ENCODE assay signal across 22 mouse cellular contexts in genomic region chr2:83835313-83836070, GRCm38 (mm10). TPM values are rescaled to one million over a fixed set of nuclear protein-coding genes. Genes with fewer than 3 reads are reported as not detected.
A peak's percentile ranks its signal among the peaks of the same experiment; 100 is the strongest.
DNase-seq lines count a peak whose midpoint lies in the region; ATAC-seq and TF ChIP-seq lines count a peak whose summit lies in the region.
"Had no signal": no experiment of that assay in that cellular context is flagged by ENCODE, and none has a peak within 500 bp of the region (broad histone marks: within the 10 kb centered on the region; RNA-seq: fewer than 3 reads in every experiment).

No protein-coding gene starts in this region.

- no peaks in the 10 kb centered on the region for H3K9me3 ChIP-seq in forebrain, postnatal 0 days (ENCODE audit: low read length)
- no peaks in the 10 kb centered on the region; the same call in 1 of the 2 replicates for H3K9me3 ChIP-seq in midbrain, embryonic 11.5 days (ENCODE audit: control insufficient read depth, low read length)
- no peaks in the 10 kb centered on the region for H3K9me3 ChIP-seq in neural tube, embryonic 15.5 days (replicated peaks)
- H3K9me3 ChIP-seq: embryonic facial prominence, embryonic 10.5 days; heart, embryonic 10.5 days; neural tube, embryonic 12.5 days had no signal

- DNase-seq in layer of hippocampus, adult 2 months (ENCODE audit: low spot score in 2 of 2): no peak
- no peak for DNase-seq in layer of hippocampus, postnatal 10 days (ENCODE audit: low spot score in 2 of 2)
- no peak for DNase-seq in forebrain, postnatal 0 days
- DNase-seq in midbrain, embryonic 11.5 days (ENCODE audit: low spot score, missing footprints): peak; percentile 88
- no peak for DNase-seq in thymus, postnatal 10 days (ENCODE audit: low spot score in 2 of 2)
- DNase-seq in thymus, adult 18-20 months: no peak
- DNase-seq: cerebellum, postnatal 14 days; heart, postnatal 14 days; kidney, postnatal 14 days; left cerebral cortex, postnatal 4 days; lung, adult 2 months; lung, postnatal 36 days; retina, postnatal 1 day; right cerebral cortex, postnatal 4 days had no signal

- H3K4me2 ChIP-seq in forebrain, postnatal 0 days (ENCODE audit: low read depth): peak overlapping the region; percentile 15; the same call in 1 of the 2 replicates
- H3K4me2 ChIP-seq in midbrain, embryonic 11.5 days: no peak overlapping the region
- H3K4me2 ChIP-seq in neural tube, embryonic 15.5 days: peak overlapping the region; percentile 31
- H3K4me2 ChIP-seq: liver, embryonic 11.5 days; neural tube, embryonic 12.5 days had no signal

- H3K4me3 ChIP-seq in layer of hippocampus, adult 2 months: no peak overlapping the region
- H3K4me3 ChIP-seq in forebrain, postnatal 0 days (ENCODE audit: low read depth, low read length): no peak overlapping the region
- no peak overlapping the region for H3K4me3 ChIP-seq in midbrain, embryonic 11.5 days (ENCODE audit: low read depth, low read length)
- H3K4me3 ChIP-seq in neural tube, embryonic 15.5 days (replicated peaks): no peak overlapping the region
- H3K4me3 ChIP-seq: embryonic facial prominence, embryonic 10.5 days; heart, embryonic 10.5 days; neural tube, embryonic 12.5 days had no signal

- peak; percentile 30; the same call in 1 of the 2 replicates for ATAC-seq in forebrain, postnatal 0 days
- ATAC-seq in midbrain, embryonic 11.5 days (ENCODE audit: low FRiP score): no peak
- ATAC-seq in neural tube, embryonic 15.5 days (ENCODE audit: low FRiP score): peak; percentile 61
- ATAC-seq in inflammation-experienced regulatory T-cells, adult 6 months: no peak
- ATAC-seq: intestine, postnatal 0 days had no signal

- 15% methylated on average over 10 of the region's 10 CpGs for WGBS in forebrain, postnatal 0 days
- 46% methylated on average over 10 of the region's 10 CpGs for WGBS in midbrain, embryonic 11.5 days
- WGBS in neural tube, embryonic 15.5 days: 38% methylated on average over 10 of the region's 10 CpGs

- no peaks in the 10 kb centered on the region for H3K27me3 ChIP-seq in forebrain, postnatal 0 days (ENCODE audit: insufficient read depth, low read length)
- no peaks in the 10 kb centered on the region for H3K27me3 ChIP-seq in midbrain, embryonic 11.5 days (ENCODE audit: control insufficient read depth, insufficient read depth, low read length)
- H3K27me3 ChIP-seq in neural tube, embryonic 15.5 days (replicated peaks): no peaks in the 10 kb centered on the region
- H3K27me3 ChIP-seq: CH12.LX; neural tube, embryonic 12.5 days had no signal

- peak overlapping the region; percentile 19; the same call in 1 of the 2 replicates for H3K9ac ChIP-seq in forebrain, postnatal 0 days
- H3K9ac ChIP-seq in midbrain, embryonic 11.5 days (ENCODE audit: low read length): no peak overlapping the region
- H3K9ac ChIP-seq in neural tube, embryonic 15.5 days (replicated peaks): no peak overlapping the region
- H3K9ac ChIP-seq: neural tube, embryonic 12.5 days had no signal

- peak overlapping the region; percentile 85 for H3K27ac ChIP-seq in layer of hippocampus, adult 2 months
- peak overlapping the region; percentile 64 for H3K27ac ChIP-seq in forebrain, postnatal 0 days (ENCODE audit: low read depth, low read length)
- no peak overlapping the region for H3K27ac ChIP-seq in midbrain, embryonic 11.5 days (ENCODE audit: low read depth, low read length)
- H3K27ac ChIP-seq in neural tube, embryonic 15.5 days (replicated peaks): peak overlapping the region; percentile 84
- H3K27ac ChIP-seq: embryonic facial prominence, embryonic 10.5 days; heart, embryonic 10.5 days; neural tube, embryonic 12.5 days had no signal

- H3K4me1 ChIP-seq in forebrain, postnatal 0 days (ENCODE audit: insufficient read depth): peaks cover 6% of the 10 kb centered on the region; the same call in 1 of the 2 replicates
- H3K4me1 ChIP-seq in midbrain, embryonic 11.5 days (ENCODE audit: control insufficient read depth, insufficient read depth, low read length): peaks cover 7% of the 10 kb centered on the region
- peaks cover 8% of the 10 kb centered on the region; the same call in 1 of the 2 replicates for H3K4me1 ChIP-seq in neural tube, embryonic 15.5 days
- H3K4me1 ChIP-seq: heart, embryonic 10.5 days had no signal

- no peak for TF ChIP-seq CTCF in layer of hippocampus, adult 2 months (conservative IDR thresholded peaks at IDR 0.05)
- no peak for TF ChIP-seq CTCF in forebrain, postnatal 0 days (IDR thresholded peaks at IDR 0.05; ENCODE audit: low read depth)

- H3K36me3 ChIP-seq in forebrain, postnatal 0 days (ENCODE audit: insufficient read depth): no peaks in the 10 kb centered on the region; the same call in 1 of the 2 replicates
- H3K36me3 ChIP-seq in midbrain, embryonic 11.5 days (ENCODE audit: control insufficient read depth, insufficient read depth, low read length): no peaks in the 10 kb centered on the region
- no peaks in the 10 kb centered on the region for H3K36me3 ChIP-seq in neural tube, embryonic 15.5 days
- H3K36me3 ChIP-seq: embryonic facial prominence, embryonic 10.5 days; heart, embryonic 10.5 days had no signal

RNA-seq across cellular contexts. Expression of gene Fam171b, which starts 23.1 kb away (rescaled TPM):
- 100 to 1,000 TPM; 196 to 206 TPM for total RNA-seq in layer of hippocampus, adult 2 months (2021)
- 100 to 1,000 TPM; 174 to 201 TPM for total RNA-seq in layer of hippocampus, postnatal 10 days (2021)
- total RNA-seq in forebrain, postnatal 0 days (2014; rRNA removed): 116 and 118 TPM in 2 replicates
- polyA plus RNA-seq in forebrain, postnatal 0 days (2015; fragmentation: Nextera tagmentation; extraction: Ambion mirVana): 82.7 and 98.9 TPM in 2 replicates
- polyA plus RNA-seq in midbrain, embryonic 11.5 days (2014; fragmentation: Nextera tagmentation; extraction: Ambion mirVana): 42.8 and 49.5 TPM in 2 replicates
- polyA plus RNA-seq in neural tube, embryonic 15.5 days (2015; fragmentation: Nextera tagmentation; extraction: Ambion mirVana): 69.8 and 79.0 TPM in 2 replicates
- 1 to 10 TPM in 1 of 3 experiments, under 1 TPM in 2; 0.25 to 1.0 (median 0.52) TPM for polyA plus RNA-seq in inflammation-experienced regulatory T-cells, adult 6 months (2017; shearing (Covaris generic))

Comparison
In these comparisons a context has a peak if more than half of its experiments do, and no peak if none do; other contexts are left out.
1. ATAC-seq: peak in forebrain, postnatal 0 days (single experiment) and neural tube, embryonic 15.5 days (single experiment); none in midbrain, embryonic 11.5 days (single experiment) and inflammation-experienced regulatory T-cells, adult 6 months (single experiment).
2. RNA of gene Fam171b, which starts 23.1 kb away (polyA plus RNA-seq): 82.7 to 98.9 TPM in forebrain, postnatal 0 days, 69.8 to 79.0 TPM in neural tube, embryonic 15.5 days and 42.8 to 49.5 TPM in midbrain, embryonic 11.5 days; 0.25 to 1.0 TPM in inflammation-experienced regulatory T-cells, adult 6 months; every median in the first group is over 10 times any median in the second.